Mouse (Mus musculus) thymus, postnatal 0 days (tissue): ENCODE measurements around the gene Ndufa3. TPM values are rescaled to one million over a fixed set of nuclear protein-coding genes. Genes with fewer than 3 reads are reported as not detected.

ENCODE experiments used
- DNase-seq: peaks from one replicate; pipeline ENCODE4 v3.0.0-alpha.2; 2015; ENCODE audit warnings: low spot score
- polyA plus RNA-seq: library from polyadenylated mRNA; unstranded; fragments of >200 nt; fragmentation: Nextera tagmentation; extraction: Ambion mirVana; gene quantifications from 2 replicates; pipeline ENCODE4 v1.2.1, GENCODE M21; 2015

The Ndufa3 gene
- polyA plus RNA-seq, 1 experiment from 2014 or later, result 523 TPM

DNA sequence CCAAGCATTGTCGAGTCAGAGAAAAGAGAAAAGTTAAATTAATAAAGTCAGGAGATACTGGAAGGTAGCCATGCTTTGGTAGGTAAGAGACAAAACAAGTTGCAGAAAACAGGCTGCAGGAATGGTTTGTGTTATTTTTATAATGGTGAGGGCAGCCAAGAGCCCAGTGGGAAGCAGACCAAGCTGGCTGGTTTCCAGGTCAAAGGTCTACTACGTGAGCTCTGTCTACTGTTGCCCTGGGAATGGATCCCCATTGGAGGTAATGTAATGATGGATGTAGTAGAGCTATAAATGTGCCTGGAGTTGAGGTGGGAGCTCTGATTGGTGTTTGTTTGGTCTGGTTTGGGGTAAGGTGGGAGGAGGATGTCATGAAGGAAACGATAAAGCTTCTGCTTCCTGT lies 8.1 kb upstream of the Ndufa3 start:
- DNase-seq, result no peak

DNA sequence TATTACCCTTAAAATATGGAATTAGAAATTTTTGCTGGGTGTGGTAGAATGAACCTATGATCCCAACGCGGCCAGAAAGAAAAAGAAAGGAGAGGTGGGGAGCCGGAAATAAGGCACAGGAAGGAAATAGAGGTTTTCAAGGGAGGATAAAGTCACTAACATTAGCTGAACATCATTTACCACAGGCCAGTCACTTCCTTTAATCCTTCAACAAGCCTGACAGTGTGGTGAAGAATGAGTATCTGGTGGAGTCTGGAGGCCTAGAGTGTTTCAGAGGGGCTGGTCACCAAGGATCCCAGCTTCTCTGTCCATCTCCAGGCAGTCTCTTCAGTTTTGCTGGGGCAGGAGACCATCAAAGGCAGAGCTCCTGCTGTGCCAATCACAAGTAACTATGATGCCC lies 6.7 kb upstream of the Ndufa3 start:
- no peak for DNase-seq

DNA sequence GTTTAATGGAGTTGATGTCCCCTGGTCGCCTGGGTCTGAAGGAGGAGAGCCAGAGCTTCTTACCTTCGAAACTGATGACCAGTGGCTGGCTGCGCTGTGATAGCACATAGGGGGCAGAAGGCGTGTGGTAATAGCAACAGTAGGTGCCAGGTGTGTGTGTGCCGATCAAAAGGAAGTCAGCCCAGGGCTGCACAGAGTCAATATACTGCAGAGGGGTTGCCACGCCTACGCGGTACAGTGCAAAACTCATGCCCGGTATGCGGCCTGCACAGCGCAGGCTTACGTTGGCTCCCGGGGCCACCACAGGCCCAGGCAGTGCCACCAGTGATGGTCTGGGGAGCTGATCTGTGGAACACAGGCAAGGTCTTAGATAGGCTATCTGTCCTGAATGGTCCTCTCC lies 6.2 kb upstream of the Ndufa3 start:
- no peak for DNase-seq

DNA sequence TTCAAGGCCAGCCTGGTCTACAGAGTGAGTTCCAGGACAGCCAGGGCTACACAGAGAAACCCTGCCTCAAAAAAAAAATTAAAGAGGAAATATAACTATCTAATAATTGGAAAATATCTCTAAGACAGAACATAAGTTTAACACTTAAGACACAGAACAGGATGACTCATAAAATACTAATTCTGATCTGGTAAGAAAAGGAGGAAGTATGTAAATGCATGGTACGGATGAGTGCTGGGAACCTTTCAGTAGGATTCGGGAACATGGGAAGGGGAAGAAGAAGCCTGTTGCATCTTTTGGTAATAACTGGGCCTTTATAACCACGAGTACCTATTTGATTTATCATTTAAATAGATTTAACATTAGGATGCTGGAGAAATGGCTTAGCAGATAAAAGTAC lies 3.2 kb upstream of the Ndufa3 start:
- DNase-seq, result no peak

DNA sequence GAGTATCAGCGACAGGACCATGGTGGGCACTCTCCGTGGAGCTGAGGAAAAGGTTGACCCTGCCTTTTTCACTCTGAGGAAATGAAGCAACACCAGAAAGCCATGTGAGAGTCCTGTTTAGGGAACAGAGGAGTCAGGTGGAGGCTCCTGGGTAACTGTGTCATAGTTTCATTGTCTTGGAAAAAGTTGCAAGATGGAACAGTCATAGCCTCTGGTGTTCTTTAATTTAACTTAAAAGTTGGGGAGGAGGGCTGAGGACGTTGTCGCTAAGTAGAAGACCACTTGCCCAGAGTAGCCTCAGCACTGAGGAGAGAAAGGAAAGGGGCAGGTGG lies 1.1 kb upstream of the Ndufa3 start, which contains the start of gene Oscar:
TSS of gene Oscar (minus strand) at position 101 of the 332 bp plus-strand sequence.
- DNase-seq, result no peak

DNA sequence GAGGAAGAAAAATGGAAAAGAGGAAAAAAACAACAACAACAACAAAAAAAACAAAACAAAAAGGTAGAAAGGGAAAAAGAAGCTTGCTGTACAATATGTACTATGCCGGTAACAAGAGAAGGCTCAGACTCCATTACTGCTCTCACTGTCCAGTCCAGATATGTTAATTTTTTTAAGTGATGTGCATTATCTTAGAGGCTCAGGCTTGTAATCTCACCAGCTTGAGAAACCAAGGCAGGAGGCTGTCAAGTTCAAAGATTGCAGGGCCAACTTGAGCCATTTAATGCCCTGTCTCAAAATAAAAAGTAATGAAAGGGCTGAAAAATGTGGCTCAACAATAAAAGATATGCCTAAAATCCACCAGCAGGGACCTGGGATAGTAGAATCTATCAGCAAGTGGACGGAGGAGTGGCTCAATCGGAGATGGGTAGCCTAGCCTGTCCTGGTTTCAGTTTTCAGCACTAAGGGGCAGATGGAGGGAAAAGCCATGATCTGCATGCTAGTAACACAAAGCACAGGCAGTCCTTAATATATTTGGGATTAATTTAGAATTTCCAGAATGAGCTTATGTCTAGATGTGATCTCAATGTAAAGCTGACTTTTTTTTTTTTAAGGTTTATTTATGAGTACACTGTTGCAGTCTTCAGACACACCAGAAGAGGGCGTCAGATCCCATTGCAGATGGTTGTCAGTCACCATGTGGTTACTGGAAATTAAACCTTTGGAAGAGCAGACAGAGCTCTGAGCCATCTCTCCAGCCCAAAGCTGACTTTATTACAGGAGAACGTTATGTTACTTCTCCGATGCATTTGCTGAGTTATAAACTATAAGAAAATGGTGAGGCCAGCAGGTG lies 558 bp upstream of the Ndufa3 start:
- no peak for DNase-seq

DNA sequence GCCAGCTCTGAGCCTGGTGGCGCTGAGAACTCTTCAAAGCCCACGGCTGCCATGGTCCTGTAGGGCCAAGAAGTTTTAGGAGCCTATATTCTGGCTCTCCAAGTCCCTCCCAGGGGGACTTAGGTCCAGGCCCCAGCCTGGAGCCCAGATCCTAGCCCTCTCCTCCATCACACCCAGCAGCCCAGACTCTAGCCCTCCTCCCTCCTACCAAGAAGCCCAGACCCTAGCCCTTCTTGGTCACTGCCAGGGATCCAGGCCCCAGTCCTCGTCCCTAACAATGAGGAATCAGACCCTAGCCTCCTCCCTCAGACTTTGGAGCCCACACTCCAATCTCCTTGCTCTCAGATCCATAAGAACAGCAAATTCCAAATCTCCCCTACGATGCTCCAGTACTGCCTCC lies 11.9 kb downstream of the Ndufa3 start:
- DNase-seq, result no peak

DNA sequence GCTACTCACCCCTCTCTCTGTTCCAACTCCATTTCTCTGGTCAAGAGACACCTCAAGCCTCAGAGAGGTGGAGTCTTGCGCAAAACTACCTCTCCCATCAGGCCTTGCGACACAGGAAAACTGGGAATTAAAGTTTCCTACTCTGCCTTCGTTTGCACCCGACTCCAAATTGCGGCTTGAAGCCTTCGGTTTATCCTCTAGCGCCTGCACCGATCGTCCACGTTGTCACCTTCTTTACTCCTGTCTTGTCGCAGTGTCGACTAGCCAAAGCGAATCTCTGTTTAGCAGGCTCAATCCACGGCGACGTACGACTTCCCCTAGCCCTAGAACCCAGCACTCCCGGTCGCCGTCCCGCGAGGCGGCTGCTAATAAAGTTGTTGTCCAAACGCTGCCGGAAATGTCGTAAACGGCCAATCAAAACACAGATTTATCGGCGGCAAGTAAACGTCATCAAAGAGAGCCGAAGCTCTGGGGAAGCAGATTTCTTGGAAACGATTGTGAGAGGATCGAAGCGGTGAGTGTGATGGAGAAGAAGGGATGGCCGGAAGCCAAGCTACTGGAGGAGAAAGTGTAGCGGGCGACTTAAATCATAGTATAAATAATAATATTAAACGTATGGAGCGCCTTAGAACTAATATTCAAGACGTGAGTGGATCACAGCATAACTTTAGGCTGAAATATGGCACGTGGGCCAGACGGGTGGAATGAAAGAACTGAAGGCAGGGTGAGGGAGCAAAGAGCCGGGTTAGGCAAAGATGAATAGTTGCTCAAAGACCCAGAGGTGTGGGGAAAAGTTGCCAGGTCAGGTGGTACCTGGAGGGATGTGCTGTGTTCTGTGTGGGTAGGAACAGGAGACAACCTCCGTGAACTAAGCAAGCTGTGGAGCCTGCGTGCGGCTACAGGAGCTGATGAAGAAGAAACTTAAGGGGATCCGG lies 12.6 kb downstream of the Ndufa3 start, which contains the start of the genes Tfpt and Prpf31:
TSS of gene Tfpt (minus strand) at position 387 of the 935 bp plus-strand sequence.
TSS of gene Prpf31 (plus strand) at position 443 of the 935 bp plus-strand sequence.
- DNase-seq, result peak; percentile 93

DNA sequence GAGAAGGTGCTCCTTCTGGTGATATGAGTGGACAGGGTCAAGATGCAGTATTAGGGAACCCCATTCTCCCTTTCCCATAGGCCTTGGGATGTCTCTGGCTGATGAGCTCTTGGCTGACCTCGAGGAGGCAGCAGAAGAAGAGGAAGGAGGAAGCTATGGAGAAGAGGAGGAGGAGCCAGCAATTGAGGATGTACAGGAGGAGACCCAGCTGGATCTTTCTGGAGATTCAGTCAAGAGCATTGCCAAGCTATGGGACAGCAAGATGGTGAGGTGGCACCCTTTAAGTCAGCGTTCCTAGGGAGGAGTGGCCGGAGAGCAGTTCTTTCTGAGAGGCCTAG lies 13.3 kb downstream of the Ndufa3 start:
- DNase-seq, result no peak

DNA sequence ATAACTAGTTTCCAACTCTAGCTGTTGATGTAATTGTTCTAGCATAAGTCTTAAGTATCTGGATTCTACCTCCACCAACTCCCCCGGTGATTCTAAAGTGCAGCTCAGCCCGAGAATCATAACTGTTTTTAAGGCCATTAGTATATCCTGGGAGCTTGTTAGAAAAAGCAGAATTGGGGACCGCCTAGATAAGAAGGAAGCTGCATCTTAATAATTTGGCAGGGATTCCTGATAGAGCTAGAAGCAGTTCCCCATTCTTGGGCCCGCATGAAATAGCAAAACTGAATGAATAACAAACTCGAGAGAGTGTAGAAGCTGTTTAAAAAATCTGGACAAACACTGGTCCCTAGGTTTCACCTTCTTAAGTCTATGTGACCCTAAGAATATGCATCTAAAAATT lies 26.2 kb downstream of the Ndufa3 start:
- no peak for DNase-seq

DNA sequence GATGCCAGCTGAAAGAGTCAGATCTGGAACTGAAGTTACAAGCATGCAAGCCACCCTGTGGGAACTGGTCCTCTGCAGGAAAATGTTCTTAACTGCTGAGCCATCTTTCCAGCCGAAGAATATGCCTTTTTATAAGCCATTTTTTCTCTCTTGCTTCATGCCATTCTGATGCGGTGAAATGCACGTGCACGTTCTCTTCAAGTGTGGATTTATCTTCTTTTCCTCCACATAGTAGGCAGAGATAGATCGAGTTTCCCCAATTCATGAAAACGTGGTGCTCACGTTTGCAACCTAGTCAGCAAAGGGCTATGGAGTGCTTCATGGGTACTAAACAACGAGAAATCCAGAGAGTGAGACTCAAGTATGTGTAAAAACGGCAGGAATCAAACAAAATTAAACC lies 26.7 kb downstream of the Ndufa3 start:
- DNase-seq, result no peak

DNA sequence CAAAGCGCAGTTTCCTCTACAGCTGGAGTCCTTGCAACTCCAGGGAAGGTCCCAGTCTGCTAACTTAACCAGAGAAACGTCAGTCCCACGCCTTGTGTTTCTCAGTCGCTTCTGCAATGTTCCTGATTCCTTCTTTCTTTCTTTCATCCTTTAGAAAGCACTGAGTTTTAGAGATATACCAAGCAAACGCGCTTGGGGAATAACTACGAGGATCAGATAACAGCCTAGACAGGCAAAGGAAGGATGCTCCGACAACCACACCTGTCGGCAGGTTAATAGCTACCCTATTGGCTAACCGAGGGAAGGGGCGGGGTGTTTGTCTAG lies 27.1 kb downstream of the Ndufa3 start:
- no peak for DNase-seq

DNA sequence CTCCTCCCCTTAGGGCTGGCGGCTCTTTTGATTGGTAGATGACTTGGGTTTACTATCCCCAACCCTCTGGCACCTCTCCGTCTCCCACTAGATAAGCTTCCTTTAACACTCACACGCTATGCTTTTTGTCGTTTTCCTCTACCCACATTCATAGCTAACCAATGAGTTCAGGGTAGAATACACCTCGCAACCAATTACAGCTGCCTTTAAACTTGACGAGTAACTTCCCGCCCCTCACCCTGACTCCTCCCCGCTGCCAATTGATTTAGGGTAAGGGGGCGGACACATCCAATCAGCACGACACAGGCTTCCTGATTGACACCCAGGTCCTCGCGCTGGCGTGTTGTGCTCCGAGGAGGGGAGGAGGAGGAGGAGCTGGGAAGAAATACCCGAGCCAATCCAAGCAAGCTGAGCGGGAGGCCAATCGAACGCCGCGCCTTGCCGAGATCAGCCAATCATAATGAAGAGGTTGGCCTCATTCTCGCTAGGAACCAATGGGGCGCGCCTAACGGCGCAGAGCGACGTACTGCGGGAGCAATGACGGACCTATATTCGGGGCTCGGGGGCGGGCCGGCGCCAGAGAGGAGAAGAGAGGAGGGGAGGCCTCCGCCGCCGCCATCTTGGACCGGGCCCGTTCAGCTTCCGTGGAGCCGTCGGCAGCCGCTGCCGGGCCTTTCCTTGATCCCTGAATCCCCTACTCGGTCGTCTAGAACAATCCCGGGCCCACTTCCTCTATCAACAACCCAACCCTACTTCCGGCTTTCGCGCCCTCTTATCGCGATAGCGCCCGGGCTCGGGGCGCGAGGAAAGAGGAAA lies 27.7 kb downstream of the Ndufa3 start, which contains the start of gene Cnot3:
TSS of gene Cnot3 (plus strand) at position 597 of the 816 bp plus-strand sequence.
- peak; percentile 99 for DNase-seq

DNA sequence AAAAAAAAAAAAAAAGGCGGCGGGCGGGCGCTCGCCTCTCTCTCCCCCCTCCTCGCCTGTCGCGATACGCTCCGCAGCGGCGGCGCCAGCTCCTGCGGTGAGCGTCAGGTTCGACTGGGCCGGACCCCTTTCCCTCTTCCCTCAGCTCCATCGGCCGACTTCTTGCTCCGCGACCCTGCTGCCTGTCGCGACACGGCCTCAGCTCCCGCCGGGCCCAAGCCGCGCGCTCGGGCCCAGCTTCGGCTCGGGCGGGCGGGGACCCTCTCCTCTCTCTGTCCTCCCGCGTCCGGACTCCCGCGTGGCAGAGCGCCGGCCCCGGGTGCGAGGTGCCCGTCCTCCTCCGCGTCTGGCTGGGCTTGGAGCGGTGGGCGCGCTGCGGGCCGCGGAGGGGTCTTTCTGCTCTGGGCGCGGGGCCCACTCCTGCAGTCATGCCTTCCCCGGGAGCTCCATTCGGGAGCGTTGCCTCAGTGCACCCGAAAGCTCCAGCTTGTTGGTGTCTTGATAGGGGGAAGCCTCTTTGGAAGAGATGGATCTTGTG lies 28.4 kb downstream of the Ndufa3 start:
- DNase-seq, result no peak

DNA sequence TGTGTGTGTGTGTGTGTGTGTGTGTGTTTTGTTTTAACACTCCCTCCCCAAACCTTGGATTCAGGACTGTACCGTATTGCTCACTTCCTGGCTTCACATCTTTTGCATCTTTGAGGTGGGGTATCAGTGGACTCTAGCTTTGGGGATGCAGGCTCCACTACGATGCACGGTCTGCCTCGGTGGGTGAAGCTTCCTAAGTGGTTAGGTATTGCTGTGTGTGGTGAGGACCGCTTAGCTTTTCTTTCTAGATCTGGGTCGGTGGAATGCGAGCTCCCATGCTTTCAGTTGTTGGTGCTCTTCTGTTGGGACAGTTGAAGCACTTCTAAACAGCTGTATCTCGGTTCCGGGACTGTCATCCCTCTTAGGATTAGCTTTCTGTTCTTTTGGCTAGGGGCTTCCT lies 29.0 kb downstream of the Ndufa3 start:
- DNase-seq, result peak; percentile 19

DNA sequence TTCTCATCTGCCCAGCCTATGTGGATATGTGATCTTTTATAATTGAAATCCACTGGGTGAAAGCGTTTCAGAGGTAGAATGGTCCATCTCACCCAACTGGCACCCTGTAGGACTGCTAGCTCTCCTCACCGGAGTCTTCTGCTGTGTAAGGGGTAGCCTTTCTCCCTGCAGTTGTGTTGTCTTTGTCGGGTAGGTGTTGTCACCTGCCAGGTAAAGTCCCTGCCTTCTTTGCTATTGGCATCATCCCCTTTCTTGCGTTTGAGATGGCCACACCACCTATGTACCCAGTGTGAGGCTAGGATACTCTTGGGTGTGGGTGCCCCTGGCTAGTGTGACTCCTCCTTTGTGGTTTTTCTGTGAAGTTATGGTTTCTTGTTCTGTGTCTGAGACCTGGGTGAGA lies 29.5 kb downstream of the Ndufa3 start:
- no peak for DNase-seq

DNA sequence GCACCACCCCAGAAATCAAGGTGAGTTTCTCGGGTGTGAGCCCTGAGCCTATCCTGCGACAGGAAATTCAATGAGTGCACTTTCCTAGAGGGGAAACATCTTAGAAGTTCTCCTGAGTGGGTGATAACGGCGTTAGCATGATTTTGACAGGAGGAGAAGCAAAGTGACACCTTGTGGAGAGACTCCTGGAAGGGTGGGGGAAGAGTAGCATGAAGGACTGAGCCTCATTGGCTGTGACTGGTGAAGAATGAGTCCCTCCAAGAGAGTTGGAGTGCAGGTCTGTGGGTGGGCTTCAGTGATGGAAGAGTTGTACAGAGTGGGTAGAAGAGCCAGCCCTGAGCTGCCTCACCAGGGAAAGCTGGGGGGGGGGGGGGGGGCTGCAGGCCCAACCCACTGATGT lies 39.8 kb downstream of the Ndufa3 start:
- DNase-seq, result no peak

DNA sequence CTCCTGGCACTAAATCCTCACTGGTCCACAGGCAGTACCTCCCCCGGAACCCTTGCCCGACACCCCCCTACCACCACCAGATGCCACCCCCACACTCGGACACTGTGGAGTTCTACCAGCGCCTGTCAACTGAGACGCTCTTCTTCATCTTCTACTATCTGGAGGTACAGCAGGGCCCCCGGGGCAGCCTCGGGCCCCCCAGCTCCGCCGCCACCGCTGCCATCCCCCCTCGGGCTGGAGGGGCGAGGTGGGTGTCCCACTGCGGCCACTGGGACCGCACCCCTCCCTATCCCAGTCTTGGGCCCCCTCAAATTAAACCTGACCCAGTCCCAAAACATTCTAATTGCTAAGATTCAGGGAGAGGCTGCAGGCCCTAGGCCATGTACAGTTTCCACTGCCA lies 41.4 kb downstream of the Ndufa3 start:
- no peak for DNase-seq

DNA sequence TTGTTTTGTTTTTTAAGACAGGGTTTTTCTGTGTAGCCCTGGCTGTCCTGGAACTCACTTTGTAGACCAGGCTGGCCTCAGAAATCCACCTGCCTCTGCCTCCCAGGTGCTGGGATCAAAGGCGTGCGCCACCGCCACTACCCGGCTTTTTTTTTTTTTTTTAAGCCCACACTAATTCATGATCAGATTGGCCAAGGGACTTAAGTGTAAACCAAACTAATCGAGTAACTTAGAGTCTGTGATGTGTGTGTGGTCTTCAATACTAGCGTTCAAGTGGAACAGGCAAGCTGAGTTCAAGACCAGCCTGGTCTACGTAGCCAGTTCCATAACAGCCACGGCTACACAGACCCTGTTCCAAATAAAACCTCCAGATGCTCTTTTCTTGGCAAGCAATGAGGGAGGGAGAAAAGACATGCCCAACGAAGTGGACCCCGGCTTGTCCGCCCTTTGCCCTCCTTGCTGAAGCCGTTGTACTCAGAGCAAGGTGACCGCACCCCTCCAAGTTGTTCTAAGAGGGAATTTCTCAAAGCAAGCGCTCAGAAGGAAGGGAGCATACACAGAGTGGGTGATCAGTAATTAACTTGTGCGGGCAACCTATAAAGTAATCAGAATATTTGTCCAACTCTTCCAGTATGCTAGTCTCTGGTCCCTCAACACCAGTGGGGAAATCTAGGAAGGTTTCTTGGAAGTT lies 47.5 kb downstream of the Ndufa3 start:
- no peak for DNase-seq

DNA sequence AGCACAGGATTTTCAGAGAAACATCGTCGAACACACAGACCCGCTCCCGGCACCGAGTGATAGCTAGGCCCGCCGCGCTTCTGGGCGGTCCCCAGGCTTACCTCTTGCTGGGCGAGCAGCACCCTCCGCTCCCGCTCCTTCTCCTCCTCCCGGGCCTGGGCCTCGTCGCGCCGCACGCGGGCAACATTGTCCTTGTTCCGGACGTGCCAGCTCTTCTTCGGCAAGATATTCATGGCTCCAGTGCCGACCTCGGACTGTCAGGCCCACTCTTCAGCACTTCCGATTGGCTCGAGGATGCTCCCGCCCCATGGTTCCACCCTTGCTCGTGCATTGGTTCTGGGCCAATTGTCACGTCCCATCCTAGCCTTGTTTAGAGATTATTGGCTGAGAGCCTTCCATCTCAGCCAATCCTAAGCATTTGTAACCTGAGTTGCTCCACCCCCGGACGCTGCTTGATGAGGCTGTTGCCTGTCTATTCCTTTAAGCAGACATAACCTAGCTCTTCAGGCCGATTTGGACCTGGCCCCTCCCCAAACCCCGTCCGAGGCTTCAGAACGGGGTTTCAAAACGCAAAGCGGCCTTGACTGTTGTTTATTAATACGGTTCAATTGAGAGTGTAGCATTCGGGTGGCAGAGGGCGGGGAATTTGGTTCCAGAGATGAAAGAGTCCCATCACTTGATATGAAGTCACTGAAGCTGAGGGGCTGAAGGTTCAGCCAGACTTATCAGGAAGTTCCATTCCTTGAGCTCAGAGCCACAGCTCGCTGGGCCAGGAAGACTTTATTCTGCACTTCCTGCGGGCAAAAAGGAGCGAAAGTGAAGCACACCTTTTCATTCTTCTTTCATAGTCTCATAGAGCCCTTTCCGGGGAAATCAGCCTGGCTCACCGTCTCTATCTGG lies 48.3 kb downstream of the Ndufa3 start, which contains the start of gene Leng1:
TSS of gene Leng1 (minus strand) at position 626 of the 900 bp plus-strand sequence.
- peak; percentile 95 for DNase-seq
